Mouse (Mus musculus) midbrain, postnatal 0 days (tissue): ENCODE data around the gene Fgfr1op2. TPM values are rescaled to one million over a fixed set of nuclear protein-coding genes. Genes with fewer than 3 reads are reported as not detected.

Experiments used
- ATAC-seq: fragments of 200-750 bp; cut with Nextera tagmentation; 2 replicates; pipeline ENCODE4 v1.8.0; 2017; ENCODE audit warnings: moderate number of reproducible peaks, mild to moderate bottlenecking, moderate TSS enrichment, moderate library complexity; ENCODE audit not compliant: low FRiP score
- DNase-seq: peaks from one replicate; pipeline ENCODE4 v3.0.0-alpha.2; 2015; ENCODE audit warnings: low spot score
- H3K27ac ChIP-seq: fragments of 300-500 bp; sonication (generic); 2 replicates; pipeline ENCODE4 v1.5.1; 2014; ENCODE audit warnings: low read depth, mild to moderate bottlenecking, low read length, mixed read lengths
- H3K27me3 ChIP-seq: fragments of 300-500 bp; sonication (generic); 2 replicates; pipeline ENCODE4 v1.6.1; 2014; ENCODE audit warnings: low read length, control low read depth, mixed read lengths; ENCODE audit not compliant: insufficient read depth
- H3K36me3 ChIP-seq: fragments of 300-500 bp; sonication (generic); 2 replicates; pipeline ENCODE4 v1.6.1; 2014; ENCODE audit warnings: low read length, control low read depth, mixed read lengths; ENCODE audit not compliant: insufficient read depth
- H3K4me1 ChIP-seq: fragments of 300-500 bp; sonication (generic); 2 replicates; pipeline ENCODE4 v1.6.1; 2014; ENCODE audit warnings: mild to moderate bottlenecking, control low read depth, antibody characterized with exemption, low read length, mixed read lengths; ENCODE audit not compliant: insufficient read depth
- H3K4me2 ChIP-seq: fragments of 300-500 bp; sonication (generic); 2 replicates; pipeline ENCODE4 v1.6.1; 2014; ENCODE audit warnings: low read depth, mild to moderate bottlenecking, low read length, mixed read lengths; ENCODE audit not compliant: poor library complexity, severe bottlenecking
- H3K4me3 ChIP-seq: fragments of 300-500 bp; sonication (generic); 2 replicates; pipeline ENCODE4 v1.5.1; 2014; ENCODE audit warnings: low read depth, mild to moderate bottlenecking, low read length, moderate library complexity
- H3K9ac ChIP-seq: fragments of 300-500 bp; sonication (generic); replicated peaks from 2 replicates; pipeline ENCODE4 v1.6.1; 2014; ENCODE audit warnings: mild to moderate bottlenecking, low read length, moderate library complexity, mixed read lengths; ENCODE audit not compliant: poor library complexity, severe bottlenecking
- H3K9me3 ChIP-seq: fragments of 300-500 bp; sonication (generic); 2 replicates; pipeline ENCODE4 v1.6.1; 2016; ENCODE audit warnings: low read length, control low read depth
- CTCF ChIP-seq: IDR thresholded peaks from 2 replicates; pipeline ENCODE4 v1.5.1; 2016; ENCODE audit warnings: antibody characterized with exemption, mild to moderate bottlenecking
- WGBS: fragments of 180-500 bp; shearing (Covaris S2); extraction: QIAGEN DNeasy Blood & Tissue Kit; methylation state at CpG from one replicate; pipeline ENCODE4 v1.1.7; 2014; 5-methylcytosine and 5-hydroxymethylcytosine counted together
- polyA plus RNA-seq: library from polyadenylated mRNA; unstranded; fragments of >200 nt; fragmentation: Nextera tagmentation; extraction: Ambion mirVana; gene quantifications from 2 replicates; pipeline ENCODE4 v1.2.1, GENCODE M21; 2015
- total RNA-seq: library from RNA; depleted of rRNA; stranded (reverse); fragments of >200 nt; gene quantifications from 2 replicates; pipeline ENCODE4 v1.2.3, GENCODE M21; 2014

Fgfr1op2 gene
- total and polyA plus RNA-seq, 2 experiments from 2014 or later = 20.9 to 37.7 TPM

- H3K4me2 ChIP-seq = no peak overlapping the region
- no peak overlapping the region for H3K4me3 ChIP-seq
- no peaks in the 10 kb centered on the region for H3K4me1 ChIP-seq
- H3K36me3 ChIP-seq = no peaks in the 10 kb centered on the region
- WGBS = 94% methylated on average over 4 of the region's 4 CpGs
- DNase-seq (no peak), ATAC-seq (no peak)
- no peaks in the 10 kb centered on the region for H3K9me3 ChIP-seq
- TF ChIP-seq CTCF = no peak
- H3K27me3 ChIP-seq = no peaks in the 10 kb centered on the region
- H3K9ac ChIP-seq = no peak overlapping the region
- H3K27ac ChIP-seq = no peak overlapping the region
Observed at GRCm38 (mm10) chr6:146537111-146537510, 39.9 kb upstream of the Fgfr1op2 start.

DNA sequence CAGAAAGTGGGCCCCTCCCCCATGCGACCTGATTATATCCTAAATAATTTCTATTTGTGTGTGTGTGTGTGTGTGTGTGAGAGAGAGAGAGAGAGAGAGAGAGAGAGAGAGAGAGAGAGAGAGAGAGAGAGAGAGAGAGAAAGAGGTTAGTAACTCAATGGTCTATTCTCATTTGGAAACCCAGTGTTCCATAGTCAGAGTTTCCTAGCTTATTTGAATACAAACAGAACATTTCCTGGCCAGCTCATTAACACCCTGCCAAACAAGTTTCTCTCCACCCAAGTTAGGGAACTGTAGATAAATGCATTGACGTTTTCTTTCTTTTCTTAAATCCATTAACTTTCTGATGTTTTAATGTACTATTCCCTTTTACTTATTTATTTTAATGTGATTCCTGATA lies 38.9 kb upstream of the Fgfr1op2 start:
- Histone ChIP-seq H3K4me2 (no peak overlapping the region), H3K4me3 (no peak overlapping the region), H3K27me3 (no peaks in the 10 kb centered on the region), H3K9ac (no peak overlapping the region), H3K36me3 (no peaks in the 10 kb centered on the region), H3K4me1 (no peaks in the 10 kb centered on the region), H3K27ac (no peak overlapping the region), H3K9me3 (no peaks in the 10 kb centered on the region)
- TF ChIP-seq CTCF = no peak
- DNase-seq (no peak), ATAC-seq (no peak)
- 81% methylated on average over 2 of the region's 2 CpGs for WGBS

DNA sequence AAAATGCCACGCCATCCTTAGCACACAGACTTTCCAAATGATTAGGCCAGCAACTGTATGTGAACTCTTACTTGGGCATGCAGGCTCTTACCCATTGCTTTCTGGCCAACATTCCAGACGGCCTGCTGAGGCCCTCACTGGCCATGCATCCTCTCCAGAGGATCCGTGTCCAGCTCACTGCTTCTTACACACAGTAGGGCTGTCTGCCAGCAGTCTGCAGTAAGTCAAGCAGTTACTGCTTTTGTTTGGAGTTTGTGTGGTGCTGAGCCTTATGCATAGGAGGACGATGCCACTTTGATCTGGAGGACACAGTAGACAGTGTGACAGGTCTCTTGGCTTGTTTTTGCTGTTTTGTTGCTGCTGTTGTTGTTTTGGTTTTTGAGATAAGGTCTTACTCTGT lies 38.3 kb upstream of the Fgfr1op2 start:
- Histone ChIP-seq H3K9me3 (no peaks in the 10 kb centered on the region), H3K27me3 (no peaks in the 10 kb centered on the region), H3K4me1 (no peaks in the 10 kb centered on the region), H3K4me3 (no peak overlapping the region), H3K27ac (no peak overlapping the region), H3K9ac (no peak overlapping the region), H3K36me3 (no peaks in the 10 kb centered on the region), H3K4me2 (no peak overlapping the region)
- no peak for TF ChIP-seq CTCF
- ATAC-seq = no peak
- DNase-seq = peak; percentile 15
- WGBS = 58% methylated on average over 4 of the region's 4 CpGs

- WGBS = 85% methylated on average over 3 of the region's 3 CpGs
- no peak overlapping the region for H3K9ac ChIP-seq
- H3K27me3 ChIP-seq = no peaks in the 10 kb centered on the region
- H3K4me3 ChIP-seq = no peak overlapping the region
- H3K9me3 ChIP-seq = no peaks in the 10 kb centered on the region
- ATAC-seq (no peak), DNase-seq (no peak)
- no peak for TF ChIP-seq CTCF
- no peaks in the 10 kb centered on the region for H3K4me1 ChIP-seq
- H3K4me2 ChIP-seq = no peak overlapping the region
- no peak overlapping the region for H3K27ac ChIP-seq
- H3K36me3 ChIP-seq = no peaks in the 10 kb centered on the region
Observed at GRCm38 (mm10) chr6:146540386-146540785, 36.6 kb upstream of the Fgfr1op2 start.

DNA sequence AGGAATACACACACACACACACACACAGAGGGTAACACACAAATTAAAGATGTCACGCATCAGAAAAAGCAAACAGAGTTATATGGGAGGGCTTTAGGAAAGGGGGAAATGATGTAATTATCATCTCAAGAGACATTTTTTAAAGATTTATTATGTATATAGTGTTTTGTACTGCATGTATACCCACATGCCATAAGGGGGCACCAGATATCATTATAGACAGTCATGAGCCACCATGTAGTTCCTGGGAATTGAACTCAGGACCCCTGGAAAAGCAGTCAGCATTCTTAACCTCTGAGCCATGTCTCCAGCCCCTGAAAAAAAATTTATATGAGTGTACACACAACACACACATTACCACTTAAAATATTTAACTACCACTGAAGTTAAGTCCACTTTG lies 32.4 kb upstream of the Fgfr1op2 start:
- no peak for ATAC-seq
- no peak overlapping the region for H3K4me2 ChIP-seq
- H3K9me3 ChIP-seq = no peaks in the 10 kb centered on the region
- H3K4me1 ChIP-seq = no peaks in the 10 kb centered on the region
- 97% methylated on average over 1 of the region's 1 CpGs for WGBS
- H3K27me3 ChIP-seq = no peaks in the 10 kb centered on the region
- H3K27ac ChIP-seq = no peak overlapping the region
- peak; percentile 26; the same call in 1 of the 2 replicates for TF ChIP-seq CTCF
- DNase-seq = no peak
- H3K4me3 ChIP-seq = no peak overlapping the region
- H3K36me3 ChIP-seq = peaks cover 8% of the 10 kb centered on the region; the same call in 1 of the 2 replicates
- H3K9ac ChIP-seq = no peak overlapping the region

DNA sequence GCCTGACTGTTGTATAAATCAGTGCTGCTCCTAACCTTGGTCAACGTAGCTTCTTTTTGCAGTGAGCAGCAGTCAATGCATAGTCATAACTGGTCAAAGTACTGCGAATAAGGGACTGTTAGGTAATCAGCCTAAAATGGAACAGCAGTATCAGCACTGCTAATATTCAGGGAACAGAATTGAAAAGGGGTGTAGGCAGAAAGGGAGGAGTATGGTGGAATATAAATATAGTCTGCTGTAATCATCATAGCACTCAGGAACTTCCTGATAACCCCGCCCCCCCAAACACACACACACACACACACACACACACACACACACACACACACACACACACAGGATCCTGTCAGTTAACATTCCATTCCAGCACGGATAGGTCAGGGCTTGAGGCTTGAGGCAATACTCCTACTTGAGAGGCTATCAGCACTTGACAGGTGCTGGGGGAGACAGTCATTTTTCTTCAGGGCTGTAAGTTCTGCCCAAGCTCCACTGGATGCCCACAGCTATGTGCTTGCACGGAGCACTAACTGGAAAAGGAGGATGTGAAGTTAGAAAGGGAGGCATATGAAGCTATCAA lies 31.6 kb upstream of the Fgfr1op2 start:
- WGBS = 94% methylated on average over 5 of the region's 5 CpGs
- no peak for TF ChIP-seq CTCF
- no peaks in the 10 kb centered on the region for H3K4me1 ChIP-seq
- ATAC-seq = no peak
- DNase-seq = no peak
- no peak overlapping the region for H3K27ac ChIP-seq
- peaks cover 14% of the 10 kb centered on the region; the same call in 1 of the 2 replicates for H3K36me3 ChIP-seq
- no peak overlapping the region for H3K9ac ChIP-seq
- no peaks in the 10 kb centered on the region for H3K9me3 ChIP-seq
- H3K4me2 ChIP-seq = no peak overlapping the region
- no peak overlapping the region for H3K4me3 ChIP-seq
- H3K27me3 ChIP-seq = no peaks in the 10 kb centered on the region
